Mouse (Mus musculus): ENCODE measurements at regions not wholly inside any gene's neighbourhood (a gene's known extent, or its start where the extent isn't known, plus 50 kb on each side); places are given as distances from the start of the nearest gene placed in this dataset.

- DNase-seq (ENCODE audit: low spot score): no peak
Measured at GRCm38 (mm10) chr15:68811041-68811440, 2310.3 kb upstream of the Lrrc6 start.

GRCm38 (mm10) chr15:68810593-68810992, 2309.9 kb upstream of the Lrrc6 start:
- DNase-seq (ENCODE audit: low spot score): no peak

GRCm38 (mm10) chr15:68808175-68808574, 2307.5 kb upstream of the Lrrc6 start:
- DNase-seq (ENCODE audit: low spot score): no peak

GRCm38 (mm10) chr15:68804254-68804653, 2303.5 kb upstream of the Lrrc6 start:
- no peak for DNase-seq (ENCODE audit: low spot score)

- no peak for DNase-seq (ENCODE audit: low spot score)
Measured at GRCm38 (mm10) chr15:68801763-68802162, 2301.1 kb upstream of the Lrrc6 start.

- no peak for DNase-seq (ENCODE audit: low spot score)
Measured at GRCm38 (mm10) chr15:68797406-68797805, 2296.7 kb upstream of the Lrrc6 start.

GRCm38 (mm10) chr15:68795239-68795960, 2294.7 kb upstream of the Lrrc6 start:
- DNase-seq (ENCODE audit: low spot score): no peak

- DNase-seq (ENCODE audit: low spot score): no peak
Measured at GRCm38 (mm10) chr15:68759948-68760347, 2259.2 kb upstream of the Lrrc6 start.

- no peak for DNase-seq (ENCODE audit: low spot score)
Measured at GRCm38 (mm10) chr15:68755255-68755654, 2254.5 kb upstream of the Lrrc6 start.

- no peak for DNase-seq (ENCODE audit: low spot score)
Measured at GRCm38 (mm10) chr15:68754834-68755233, 2254.1 kb upstream of the Lrrc6 start.

- no peak for DNase-seq (ENCODE audit: low spot score)
Measured at GRCm38 (mm10) chr15:68739344-68739743, 2238.6 kb upstream of the Lrrc6 start.

- DNase-seq (ENCODE audit: low spot score): no peak
Measured at GRCm38 (mm10) chr15:68721250-68721649, 2220.5 kb upstream of the Lrrc6 start.

- no peak for DNase-seq (ENCODE audit: low spot score)
Measured at GRCm38 (mm10) chr15:68719486-68719885, 2218.8 kb upstream of the Lrrc6 start.

GRCm38 (mm10) chr15:68714337-68714736, 2213.6 kb upstream of the Lrrc6 start:
- DNase-seq (ENCODE audit: low spot score): no peak

- no peak for DNase-seq (ENCODE audit: low spot score)
Measured at GRCm38 (mm10) chr15:68707306-68707705, 2206.6 kb upstream of the Lrrc6 start.

GRCm38 (mm10) chr15:68695041-68695650, 2194.4 kb upstream of the Lrrc6 start:
- DNase-seq (ENCODE audit: low spot score): no peak

GRCm38 (mm10) chr15:68667462-68667861, 2166.8 kb upstream of the Lrrc6 start:
- no peak for DNase-seq (ENCODE audit: low spot score)

GRCm38 (mm10) chr15:68665331-68665730, 2164.6 kb upstream of the Lrrc6 start:
- DNase-seq (ENCODE audit: low spot score): no peak

GRCm38 (mm10) chr15:68656722-68657121, 2156.0 kb upstream of the Lrrc6 start:
- no peak for DNase-seq (ENCODE audit: low spot score)

- no peak for DNase-seq (ENCODE audit: low spot score)
Measured at GRCm38 (mm10) chr15:68655046-68655445, 2154.3 kb upstream of the Lrrc6 start.

- DNase-seq (ENCODE audit: low spot score): no peak
Measured at GRCm38 (mm10) chr15:68650609-68651008, 2149.9 kb upstream of the Lrrc6 start.

- DNase-seq (ENCODE audit: low spot score): peak; percentile 53
Measured at GRCm38 (mm10) chr15:68650033-68650432, 2149.3 kb upstream of the Lrrc6 start.

- no peak for DNase-seq (ENCODE audit: low spot score)
Measured at GRCm38 (mm10) chr15:68646865-68647264, 2146.2 kb upstream of the Lrrc6 start.

GRCm38 (mm10) chr15:68644862-68645261, 2144.2 kb upstream of the Lrrc6 start:
- no peak for DNase-seq (ENCODE audit: low spot score)
